Mouse (Mus musculus): Measurements from ENCODE around the gene Gm5134. TPM values are rescaled to one million over a fixed set of nuclear protein-coding genes. Genes with fewer than 3 reads are reported as not detected.

Gene Gm5134
- total RNA-seq, 2 experiments from 2014 or later: 0.21 to 0.66 TPM

GRCm38 (mm10) chr10:76030496-76030895, 76.2 kb downstream of the Gm5134 start:
- no peak for DNase-seq (ENCODE audit: extremely low spot score in 1 of 2, low spot score in 1 of 2)

- DNase-seq (ENCODE audit: extremely low spot score in 1 of 2, low spot score in 1 of 2): peak; percentile 8 to 19
Observed at GRCm38 (mm10) chr10:76031511-76032401, 77.4 kb downstream of the Gm5134 start.

- DNase-seq (ENCODE audit: extremely low spot score in 1 of 2, low spot score in 1 of 2): peak; percentile 84 to 92
Observed at GRCm38 (mm10) chr10:76032402-76033118, 78.2 kb downstream of the Gm5134 start, which contains the start of gene Zfp280b. Gene Zfp280b (plus strand): TSS chr10:76032650.

- DNase-seq (ENCODE audit: extremely low spot score in 1 of 2, low spot score in 1 of 2): no peak
Observed at GRCm38 (mm10) chr10:76033119-76033455, 78.8 kb downstream of the Gm5134 start.

GRCm38 (mm10) chr10:76034001-76034600, 79.8 kb downstream of the Gm5134 start:
- DNase-seq (ENCODE audit: extremely low spot score in 1 of 2, low spot score in 1 of 2): no peak

GRCm38 (mm10) chr10:76035277-76035676, 81.0 kb downstream of the Gm5134 start:
- no peak for DNase-seq (ENCODE audit: extremely low spot score in 1 of 2, low spot score in 1 of 2)

- no peak for DNase-seq (ENCODE audit: extremely low spot score in 1 of 2, low spot score in 1 of 2)
Observed at GRCm38 (mm10) chr10:76036962-76037361, 82.6 kb downstream of the Gm5134 start.

- no peak for DNase-seq (ENCODE audit: extremely low spot score in 1 of 2, low spot score in 1 of 2)
Observed at GRCm38 (mm10) chr10:76045343-76045742, 91.0 kb downstream of the Gm5134 start.

GRCm38 (mm10) chr10:76046754-76047153, 92.4 kb downstream of the Gm5134 start:
- DNase-seq (ENCODE audit: extremely low spot score in 1 of 2, low spot score in 1 of 2): no peak

- DNase-seq (ENCODE audit: extremely low spot score in 1 of 2, low spot score in 1 of 2): no peak
Observed at GRCm38 (mm10) chr10:76047182-76047869, 93.0 kb downstream of the Gm5134 start.

GRCm38 (mm10) chr10:76048967-76049366, 94.7 kb downstream of the Gm5134 start:
- DNase-seq (ENCODE audit: extremely low spot score in 1 of 2, low spot score in 1 of 2): no peak

GRCm38 (mm10) chr10:76051860-76052259, 97.5 kb downstream of the Gm5134 start:
- DNase-seq (ENCODE audit: extremely low spot score in 1 of 2, low spot score in 1 of 2): no peak

Small RNA genes within 50 kb of the gene (microRNA-seq; reads per million reads assigned to microRNA genes)
- gene Mir6409: 0 reads per million in 2 experiments

Other genes with a start within 250 kb of the Gm5134 start
- gene Cabin1, start 190.2 kb upstream of the Gm5134 start, total RNA-seq (2021): 10 to 100 TPM; 60.6 to 79.2 TPM
- 10 to 100 TPM; 40.4 to 44.5 TPM for gene Ddt, start 181.1 kb upstream of the Gm5134 start, total RNA-seq (2021)
- gene Gm20441, start 173.6 kb upstream of the Gm5134 start, total RNA-seq (2021): not detected
- 1 to 10 TPM; 1.7 to 1.8 TPM for gene Gstt3, start 173.1 kb upstream of the Gm5134 start, total RNA-seq (2021)
- 1 to 10 TPM; 3.9 to 6.5 TPM for gene Gstt1, start 155.9 kb upstream of the Gm5134 start, total RNA-seq (2021)
- not detected for gene Gstt4, start 132.0 kb upstream of the Gm5134 start, total RNA-seq (2021)
- gene Gstt2, start 117.1 kb upstream of the Gm5134 start, total RNA-seq (2021): 1 to 10 TPM; 2.2 to 4.5 TPM
- 100 to 1,000 TPM; 420 to 504 TPM for gene Mif, start 94.3 kb upstream of the Gm5134 start, total RNA-seq (2021)
- gene Derl3, start 61.1 kb upstream of the Gm5134 start, total RNA-seq (2021): 1 to 10 TPM; 3.8 to 4.7 TPM
- gene Smarcb1, start 32.9 kb upstream of the Gm5134 start, total RNA-seq (2021): 10 to 100 TPM; 86.4 to 88.8 TPM
- gene Chchd10, start 21.4 kb upstream of the Gm5134 start, total RNA-seq (2021): 100 to 1,000 TPM; 323 to 356 TPM
- 1 to 10 TPM; 1.4 to 2.1 TPM for gene Mmp11, start 18.0 kb upstream of the Gm5134 start, total RNA-seq (2021)
- 1 to 10 TPM in 1 of 2 experiments, under 1 TPM in 1; 0.64 to 1.1 TPM for gene Gm867, start 13.8 kb upstream of the Gm5134 start, total RNA-seq (2021)
- not detected for gene Vpreb3, start 11.5 kb upstream of the Gm5134 start, total RNA-seq (2021)
- gene Zfp280b, start 78.1 kb downstream of the Gm5134 start, total RNA-seq (2021): 10 to 100 TPM; 15.9 to 17.2 TPM
- gene Slc5a4b, start 156.4 kb downstream of the Gm5134 start, total RNA-seq (2021): not detected
- gene Slc5a4a, start 192.9 kb downstream of the Gm5134 start, total RNA-seq (2021): not detected

All from layer of hippocampus, postnatal 25 days (tissue).